Mouse (Mus musculus): Measurements from ENCODE around the gene Gm21190. TPM values are rescaled to one million over a fixed set of nuclear protein-coding genes. Genes with fewer than 3 reads are reported as not detected.
"Not testable (repeated sequence)": the region's sequence is repeated elsewhere in the genome, so short reads cannot be mapped to it uniquely, and the experiment has no call there.

Gene Gm21190
- not detected in 2 replicates for polyA plus RNA-seq (2014; fragmentation: Nextera tagmentation; extraction: Ambion mirVana)

DNA sequence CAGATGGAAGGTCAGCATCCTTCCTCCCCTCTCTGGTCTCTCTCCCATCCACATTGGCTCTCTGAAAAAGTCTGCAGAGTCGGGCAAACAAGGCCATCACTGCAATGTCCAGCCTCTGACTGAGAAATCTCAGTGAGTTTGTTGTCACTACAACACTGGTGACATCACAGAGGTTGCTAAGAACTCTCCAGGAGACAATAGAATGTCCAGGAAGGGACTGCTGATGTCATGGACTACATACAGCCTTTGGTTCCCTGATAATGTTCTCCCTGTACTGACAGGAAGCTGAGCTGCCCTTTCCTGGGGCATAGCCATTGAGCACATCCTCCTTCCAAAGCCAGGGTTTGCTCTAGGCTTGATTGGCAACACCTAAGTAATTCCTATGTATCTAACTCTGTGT, at the start of gene Gm21190:
Gene Gm21190, minus strand, starts transcription at position 101 of the 400 bp plus-strand sequence.
- H3K27ac ChIP-seq (ENCODE audit: low read depth, low read length); H3K36me3 ChIP-seq (ENCODE audit: control insufficient read depth, insufficient read depth, low read length); ATAC-seq (replicated peaks; ENCODE audit: low FRiP score); H3K4me3 ChIP-seq (ENCODE audit: low read depth, low read length); DNase-seq (ENCODE audit: low spot score); H3K27me3 ChIP-seq (ENCODE audit: control insufficient read depth, insufficient read depth, low read length); H3K9ac ChIP-seq (ENCODE audit: low read length); H3K4me2 ChIP-seq (ENCODE audit: low read depth, low read length, severe bottlenecking); H3K4me1 ChIP-seq (replicated peaks; ENCODE audit: control insufficient read depth, insufficient read depth, low read length); H3K9me3 ChIP-seq (ENCODE audit: control insufficient read depth, low read length): not testable (repeated sequence)
- no CpG with 5 or more reads among the region's 1 CpGs for WGBS

DNA sequence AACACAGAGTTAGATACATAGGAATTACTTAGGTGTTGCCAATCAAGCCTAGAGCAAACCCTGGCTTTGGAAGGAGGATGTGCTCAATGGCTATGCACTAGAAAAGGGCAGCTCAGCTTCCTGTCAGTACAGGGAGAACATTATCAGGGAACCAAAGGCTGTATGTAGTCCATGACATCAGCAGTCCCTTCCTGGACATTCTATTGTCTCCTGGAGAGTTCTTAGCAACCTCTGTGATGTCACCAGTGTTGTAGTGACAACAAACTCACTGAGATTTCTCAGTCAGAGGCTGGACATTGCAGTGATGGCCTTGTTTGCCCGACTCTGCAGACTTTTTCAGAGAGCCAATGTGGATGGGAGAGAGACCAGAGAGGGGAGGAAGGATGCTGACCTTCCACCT, 48.0 kb upstream of the Gm21190 start, which contains the start of gene Gm21083:
Gene Gm21083, plus strand, starts transcription at position 301 of the 400 bp plus-strand sequence.
- H3K36me3 ChIP-seq (ENCODE audit: control insufficient read depth, insufficient read depth, low read length); H3K4me1 ChIP-seq (replicated peaks; ENCODE audit: control insufficient read depth, insufficient read depth, low read length); H3K27me3 ChIP-seq (ENCODE audit: control insufficient read depth, insufficient read depth, low read length); DNase-seq (ENCODE audit: low spot score); H3K27ac ChIP-seq (ENCODE audit: low read depth, low read length); H3K4me3 ChIP-seq (ENCODE audit: low read depth, low read length); ATAC-seq (replicated peaks; ENCODE audit: low FRiP score); H3K9me3 ChIP-seq (ENCODE audit: control insufficient read depth, low read length); H3K9ac ChIP-seq (ENCODE audit: low read length); H3K4me2 ChIP-seq (ENCODE audit: low read depth, low read length, severe bottlenecking): not testable (repeated sequence)
- no CpG with 5 or more reads among the region's 1 CpGs for WGBS

- not testable (repeated sequence) for H3K9ac ChIP-seq (ENCODE audit: low read length); DNase-seq (ENCODE audit: low spot score); H3K4me1 ChIP-seq (replicated peaks; ENCODE audit: control insufficient read depth, insufficient read depth, low read length); H3K4me3 ChIP-seq (ENCODE audit: low read depth, low read length); H3K27me3 ChIP-seq (ENCODE audit: control insufficient read depth, insufficient read depth, low read length); H3K27ac ChIP-seq (ENCODE audit: low read depth, low read length); H3K36me3 ChIP-seq (ENCODE audit: control insufficient read depth, insufficient read depth, low read length); ATAC-seq (replicated peaks; ENCODE audit: low FRiP score); H3K9me3 ChIP-seq (ENCODE audit: control insufficient read depth, low read length); H3K4me2 ChIP-seq (ENCODE audit: low read depth, low read length, severe bottlenecking)
These were observed 44.7 kb upstream of the Gm21190 start for GRCm38 (mm10) chr5:15573735-15574134.

DNA sequence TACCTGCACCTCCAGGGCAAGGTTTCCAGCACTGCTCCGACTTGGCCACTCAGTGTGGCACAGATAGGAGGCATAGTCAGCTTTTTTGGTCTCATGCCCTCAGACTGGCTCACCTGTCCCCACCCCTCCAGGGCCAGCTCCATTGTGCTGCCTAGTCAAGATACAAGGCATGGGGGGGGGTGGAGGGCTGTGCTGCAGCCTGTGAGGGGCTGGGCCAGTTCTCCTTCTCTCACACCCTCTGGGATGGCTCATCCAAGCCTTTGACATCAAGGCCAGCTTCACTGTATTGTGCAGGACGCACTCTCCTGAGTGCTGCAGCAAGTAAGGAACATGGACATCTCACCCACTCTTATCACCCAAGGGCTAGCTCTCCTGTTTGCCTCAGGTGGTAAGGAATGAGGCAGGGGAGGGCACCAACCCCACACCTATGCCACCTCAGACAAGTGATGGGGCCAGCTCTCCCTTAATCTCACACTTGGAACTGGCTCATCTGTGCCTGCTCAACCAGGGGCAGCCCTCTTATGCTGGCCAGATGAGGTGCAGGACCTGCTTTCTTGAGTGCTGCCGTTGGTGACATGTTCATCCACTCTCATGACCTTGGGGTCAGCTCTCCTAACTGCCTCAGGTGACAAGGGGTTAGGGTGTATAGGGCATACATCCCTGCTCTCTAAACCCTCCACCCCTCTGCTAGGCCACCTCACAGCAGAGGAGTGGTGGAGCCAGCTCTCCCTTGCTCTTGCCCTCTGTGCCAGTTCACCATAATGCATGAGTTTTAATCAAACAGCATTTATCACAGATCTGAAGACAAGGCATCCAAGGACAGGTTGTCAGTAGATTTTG, 32.6 kb upstream of the Gm21190 start:
- 83% methylated on average over 3 of the region's 3 CpGs for WGBS
- not testable (repeated sequence) for H3K4me3 ChIP-seq (ENCODE audit: low read depth, low read length); H3K36me3 ChIP-seq (ENCODE audit: control insufficient read depth, insufficient read depth, low read length); H3K4me2 ChIP-seq (ENCODE audit: low read depth, low read length, severe bottlenecking); H3K27ac ChIP-seq (ENCODE audit: low read depth, low read length); H3K4me1 ChIP-seq (replicated peaks; ENCODE audit: control insufficient read depth, insufficient read depth, low read length); H3K27me3 ChIP-seq (ENCODE audit: control insufficient read depth, insufficient read depth, low read length); H3K9ac ChIP-seq (ENCODE audit: low read length); H3K9me3 ChIP-seq (ENCODE audit: control insufficient read depth, low read length)
- DNase-seq (ENCODE audit: low spot score) (peak; percentile 45), ATAC-seq (replicated peaks; ENCODE audit: low FRiP score) (peak; percentile 26)

DNA sequence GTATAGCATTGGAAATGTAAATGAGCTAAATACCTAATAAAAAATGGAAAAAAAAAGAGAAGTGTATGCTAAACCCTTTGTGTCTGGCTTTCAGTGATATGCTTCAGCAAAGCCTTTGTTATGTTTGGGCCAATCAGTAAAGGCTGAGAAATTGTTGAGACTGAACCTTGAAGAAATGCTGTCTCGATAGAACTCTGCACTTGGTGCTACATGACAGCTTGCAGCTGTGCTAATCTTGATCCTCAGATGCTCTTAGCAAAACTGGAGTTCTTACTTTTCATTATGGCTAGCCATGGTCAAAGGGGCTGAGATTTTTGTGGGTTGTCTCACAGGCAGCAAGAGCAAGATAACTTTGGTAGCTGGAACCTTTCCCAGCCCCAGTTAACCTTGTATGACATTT, 29.6 kb upstream of the Gm21190 start:
- H3K36me3 ChIP-seq (ENCODE audit: control insufficient read depth, insufficient read depth, low read length); H3K4me2 ChIP-seq (ENCODE audit: low read depth, low read length, severe bottlenecking); ATAC-seq (replicated peaks; ENCODE audit: low FRiP score); H3K9ac ChIP-seq (ENCODE audit: low read length); H3K4me3 ChIP-seq (ENCODE audit: low read depth, low read length); H3K4me1 ChIP-seq (replicated peaks; ENCODE audit: control insufficient read depth, insufficient read depth, low read length); H3K27ac ChIP-seq (ENCODE audit: low read depth, low read length); DNase-seq (ENCODE audit: low spot score); H3K9me3 ChIP-seq (ENCODE audit: control insufficient read depth, low read length); H3K27me3 ChIP-seq (ENCODE audit: control insufficient read depth, insufficient read depth, low read length): not testable (repeated sequence)
- WGBS = 89% methylated on average over 1 of the region's 1 CpGs

DNA sequence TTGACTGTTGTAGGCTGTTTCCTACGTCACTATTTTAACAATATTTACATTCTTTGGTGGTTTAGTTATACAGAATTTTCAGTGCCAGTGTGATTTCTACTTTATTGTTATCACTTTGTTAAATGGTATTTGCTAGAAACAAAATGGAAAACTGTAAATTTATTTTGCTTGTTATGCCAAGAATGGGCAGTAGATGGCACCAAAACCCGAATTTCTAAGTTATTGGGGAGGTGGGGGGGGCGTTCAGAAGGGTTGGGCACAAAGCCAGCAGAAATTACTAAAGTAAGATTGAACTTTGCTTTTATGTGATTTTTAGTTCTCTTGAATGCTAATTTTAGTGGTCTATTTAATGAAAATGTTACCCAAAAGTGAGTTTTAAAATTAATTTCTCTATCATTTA, 20.6 kb upstream of the Gm21190 start:
- H3K27me3 ChIP-seq (ENCODE audit: control insufficient read depth, insufficient read depth, low read length); H3K36me3 ChIP-seq (ENCODE audit: control insufficient read depth, insufficient read depth, low read length); H3K9me3 ChIP-seq (ENCODE audit: control insufficient read depth, low read length); H3K4me3 ChIP-seq (ENCODE audit: low read depth, low read length); ATAC-seq (replicated peaks; ENCODE audit: low FRiP score); H3K4me1 ChIP-seq (replicated peaks; ENCODE audit: control insufficient read depth, insufficient read depth, low read length); H3K9ac ChIP-seq (ENCODE audit: low read length); DNase-seq (ENCODE audit: low spot score); H3K4me2 ChIP-seq (ENCODE audit: low read depth, low read length, severe bottlenecking); H3K27ac ChIP-seq (ENCODE audit: low read depth, low read length): not testable (repeated sequence)
- 16% methylated on average over 3 of the region's 3 CpGs for WGBS

DNA sequence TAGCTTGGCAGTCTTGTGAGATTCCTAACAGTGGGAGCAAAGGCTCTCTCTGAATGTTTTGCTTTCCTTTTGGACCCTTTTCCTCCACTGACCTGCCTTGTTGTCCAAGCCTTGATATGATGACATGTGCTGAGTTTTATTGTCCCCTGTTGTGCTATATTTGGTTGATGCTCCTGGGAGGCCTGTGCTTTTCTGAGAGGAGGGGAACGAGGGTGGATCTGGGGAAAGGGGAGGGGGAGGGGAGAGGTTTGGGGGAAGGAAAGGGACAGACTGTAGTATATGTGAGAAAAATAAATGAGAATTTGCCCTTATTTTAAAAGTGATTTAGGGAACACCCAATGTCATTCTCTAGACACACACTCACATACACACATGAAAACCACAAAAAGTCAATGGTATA, 20.1 kb upstream of the Gm21190 start:
- DNase-seq (ENCODE audit: low spot score) = peak; percentile 53
- ATAC-seq (replicated peaks; ENCODE audit: low FRiP score); H3K9me3 ChIP-seq (ENCODE audit: control insufficient read depth, low read length); H3K36me3 ChIP-seq (ENCODE audit: control insufficient read depth, insufficient read depth, low read length); H3K4me3 ChIP-seq (ENCODE audit: low read depth, low read length); H3K27me3 ChIP-seq (ENCODE audit: control insufficient read depth, insufficient read depth, low read length); H3K4me2 ChIP-seq (ENCODE audit: low read depth, low read length, severe bottlenecking); H3K4me1 ChIP-seq (replicated peaks; ENCODE audit: control insufficient read depth, insufficient read depth, low read length); H3K9ac ChIP-seq (ENCODE audit: low read length); H3K27ac ChIP-seq (ENCODE audit: low read depth, low read length): not testable (repeated sequence)
- WGBS = 41% methylated on average over 1 of the region's 1 CpGs

DNA sequence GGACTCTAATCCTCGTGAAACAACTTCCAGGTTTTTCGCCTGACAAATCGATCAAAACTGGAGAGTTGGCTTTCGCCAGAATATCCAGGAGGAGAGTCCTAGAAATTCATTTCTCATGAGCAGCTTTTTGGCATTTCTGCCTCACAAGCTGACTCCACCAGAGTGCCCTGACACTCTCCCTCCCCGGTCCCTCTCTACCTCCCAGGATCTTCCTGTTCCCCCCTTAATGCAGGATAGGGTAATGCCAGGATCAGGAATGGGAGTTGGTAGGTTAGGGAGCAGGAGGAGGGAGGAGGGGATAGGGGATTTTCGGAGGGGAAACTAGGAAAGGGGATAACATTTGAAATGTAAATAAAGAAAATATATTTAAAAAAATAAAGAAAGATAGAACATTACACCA, 19.6 kb upstream of the Gm21190 start:
- not testable (repeated sequence) for H3K9me3 ChIP-seq (ENCODE audit: control insufficient read depth, low read length); H3K4me1 ChIP-seq (replicated peaks; ENCODE audit: control insufficient read depth, insufficient read depth, low read length); H3K4me2 ChIP-seq (ENCODE audit: low read depth, low read length, severe bottlenecking); H3K27ac ChIP-seq (ENCODE audit: low read depth, low read length); ATAC-seq (replicated peaks; ENCODE audit: low FRiP score); DNase-seq (ENCODE audit: low spot score); H3K4me3 ChIP-seq (ENCODE audit: low read depth, low read length); H3K36me3 ChIP-seq (ENCODE audit: control insufficient read depth, insufficient read depth, low read length); H3K27me3 ChIP-seq (ENCODE audit: control insufficient read depth, insufficient read depth, low read length); H3K9ac ChIP-seq (ENCODE audit: low read length)
- WGBS = 83% methylated on average over 6 of the region's 6 CpGs

- not testable (repeated sequence) for H3K27ac ChIP-seq (ENCODE audit: low read depth, low read length); DNase-seq (ENCODE audit: low spot score); H3K9me3 ChIP-seq (ENCODE audit: control insufficient read depth, low read length); H3K9ac ChIP-seq (ENCODE audit: low read length); H3K36me3 ChIP-seq (ENCODE audit: control insufficient read depth, insufficient read depth, low read length); H3K4me1 ChIP-seq (replicated peaks; ENCODE audit: control insufficient read depth, insufficient read depth, low read length); H3K4me2 ChIP-seq (ENCODE audit: low read depth, low read length, severe bottlenecking); H3K27me3 ChIP-seq (ENCODE audit: control insufficient read depth, insufficient read depth, low read length); H3K4me3 ChIP-seq (ENCODE audit: low read depth, low read length); ATAC-seq (replicated peaks; ENCODE audit: low FRiP score)
These were observed 6.6 kb downstream of the Gm21190 start for GRCm38 (mm10) chr5:15522470-15522869.

All from forebrain, embryonic 11.5 days (tissue).